Mouse (Mus musculus) CH12F3 (cell line): ENCODE results near the gene Gm45623.

Source experiments
- in situ Hi-C: fragments of 300-500 bp; cut with MboI; formaldehyde crosslinking; loops from 2 replicates; pipeline ENCODE4 v1.14.3; 2020; ENCODE audit warnings: low sequenced_read_pairs

Gm45623 gene

GRCm38 (mm10) chr13:56702469-56703221 is 51.0 kb downstream of the Gm45623 start, which contains the start of gene Smad5:
TSS of gene Smad5 (plus strand) at chr13:56703010.
- in situ Hi-C loops = no loop called here
